Mouse (Mus musculus): ENCODE data around the gene Ghdc. TPM values are rescaled to one million over a fixed set of nuclear protein-coding genes. Genes with fewer than 3 reads are reported as not detected.

Ghdc gene
- polyA plus RNA-seq, 1 experiment = 8.5 TPM

GRCm38 (mm10) chr11:100722493-100723028 lies 48.2 kb downstream of the Ghdc start:
- no peak for DNase-seq (ENCODE audit: low read depth, low spot score)
- WGBS = 32% methylated on average over 2 of the region's 2 CpGs

- 63% methylated on average over 8 of the region's 8 CpGs for WGBS
- no peak for DNase-seq (ENCODE audit: low read depth, low spot score)
Measured at GRCm38 (mm10) chr11:100721776-100722492, 48.8 kb downstream of the Ghdc start.

- 56% methylated on average over 4 of the region's 4 CpGs for WGBS
- no peak for DNase-seq (ENCODE audit: low read depth, low spot score)
Measured at GRCm38 (mm10) chr11:100721254-100721653, 49.5 kb downstream of the Ghdc start.

GRCm38 (mm10) chr11:100720345-100720744 lies 50.4 kb downstream of the Ghdc start:
- no peak for DNase-seq (ENCODE audit: low read depth, low spot score)
- WGBS = 48% methylated on average over 5 of the region's 5 CpGs

GRCm38 (mm10) chr11:100719893-100720292 lies 50.9 kb downstream of the Ghdc start:
- DNase-seq (ENCODE audit: low read depth, low spot score) = no peak
- WGBS = 87% methylated on average over 11 of the region's 11 CpGs

- WGBS = 80% methylated on average over 3 of the region's 3 CpGs
- DNase-seq (ENCODE audit: low read depth, low spot score) = no peak
Measured at GRCm38 (mm10) chr11:100719312-100719711, 51.4 kb downstream of the Ghdc start.

GRCm38 (mm10) chr11:100718866-100719265 lies 51.9 kb downstream of the Ghdc start:
- DNase-seq (ENCODE audit: low read depth, low spot score) = no peak
- WGBS = 87% methylated on average over 4 of the region's 4 CpGs

GRCm38 (mm10) chr11:100718462-100718861 lies 52.3 kb downstream of the Ghdc start:
- WGBS = 97% methylated on average over 7 of the region's 7 CpGs
- no peak for DNase-seq (ENCODE audit: low read depth, low spot score)

- DNase-seq (ENCODE audit: low read depth, low spot score) = no peak
- 77% methylated on average over 3 of the region's 3 CpGs for WGBS
Measured at GRCm38 (mm10) chr11:100716649-100717048, 54.1 kb downstream of the Ghdc start.

Other genes with a start within 250 kb of the Ghdc start
- 43.0 and 70.5 TPM in 2 replicates for gene Acly, start 243.0 kb downstream of the Ghdc start, polyA plus RNA-seq (2012; rRNA removed)
- gene Ttc25, start 225.3 kb downstream of the Ghdc start, polyA plus RNA-seq (2012; rRNA removed) = 0.12 TPM in 1 of 2 replicates, not detected in the other
- gene Cnp, start 196.1 kb downstream of the Ghdc start, polyA plus RNA-seq (2012; rRNA removed) = 32.5 and 32.8 TPM in 2 replicates
- gene Nkiras2, start 151.7 kb downstream of the Ghdc start, polyA plus RNA-seq (2012; rRNA removed) = 88.6 and 112 TPM in 2 replicates
- gene Dnajc7, start 150.8 kb downstream of the Ghdc start, polyA plus RNA-seq (2012; rRNA removed) = 53.6 and 60.9 TPM in 2 replicates
- 0.14 and 0.59 TPM in 2 replicates for gene Zfp385c, start 78.5 kb downstream of the Ghdc start, polyA plus RNA-seq (2012; rRNA removed)
- gene Dhx58, start 66.7 kb downstream of the Ghdc start, polyA plus RNA-seq (2012; rRNA removed) = 6.2 and 11.5 TPM in 2 replicates
- 23.5 and 26.7 TPM in 2 replicates for gene Kat2a, start 58.5 kb downstream of the Ghdc start, polyA plus RNA-seq (2012; rRNA removed)
- not detected in 2 replicates for gene Hspb9, start 57.1 kb downstream of the Ghdc start, polyA plus RNA-seq (2012; rRNA removed)
- 255 and 309 TPM in 2 replicates for gene Rab5c, start 32.7 kb downstream of the Ghdc start, polyA plus RNA-seq (2012; rRNA removed)
- 0.06 and 0.08 TPM in 2 replicates for gene Kcnh4, start 11.0 kb downstream of the Ghdc start, polyA plus RNA-seq (2012; rRNA removed)
- gene Hcrt, start 8.0 kb downstream of the Ghdc start, polyA plus RNA-seq (2012; rRNA removed) = not detected in 2 replicates
- gene Stat5b, start 79.8 kb upstream of the Ghdc start, polyA plus RNA-seq (2012; rRNA removed) = 9.5 and 14.2 TPM in 2 replicates
- 6.4 and 8.3 TPM in 2 replicates for gene Stat5a, start 88.4 kb upstream of the Ghdc start, polyA plus RNA-seq (2012; rRNA removed)
- gene Stat3, start 168.6 kb upstream of the Ghdc start, polyA plus RNA-seq (2012; rRNA removed) = 102 and 120 TPM in 2 replicates
- 33.4 and 36.4 TPM in 2 replicates for gene Cavin1, start 199.9 kb upstream of the Ghdc start, polyA plus RNA-seq (2012; rRNA removed)
- gene Atp6v0a1, start 238.5 kb upstream of the Ghdc start, polyA plus RNA-seq (2012; rRNA removed) = 48.4 and 73.0 TPM in 2 replicates

All from large intestine, adult 2 months (tissue).